Mouse (Mus musculus): ENCODE data around the gene Sfn.

GRCm38 (mm10) chr4:133600306-133600705 lies 1.7 kb downstream of the Sfn start:
- no peak for TF ChIP-seq TAL1 (IDR thresholded peaks at IDR 0.05; ENCODE audit: low read length)
- no peak for TF ChIP-seq GATA1 (IDR thresholded peaks at IDR 0.05; ENCODE audit: low read length)
